Comparison of ENCODE assay signal across 8 mouse cellular contexts in genomic region chr5:140505208-140505780, GRCm38 (mm10). TPM values are rescaled to one million over a fixed set of nuclear protein-coding genes. Genes with fewer than 3 reads are reported as not detected.
DNase-seq lines count a peak whose midpoint lies in the region; ATAC-seq lines count a peak whose summit lies in the region.

TSS of gene Chst12 (plus strand) at chr5:140505550.

- 1% methylated on average over 37 of the region's 38 CpGs for WGBS in hindbrain, embryonic 12.5 days

- DNase-seq in NIH3T3 (ENCODE audit: low read depth): peak; percentile 100
- peak; percentile 99 to 100 for DNase-seq in cerebellum, postnatal 10 days
- DNase-seq in frontal cortex, postnatal 10 days (ENCODE audit: low spot score in 2 of 2): peak; percentile 98 to 99
- peak; percentile 99 for DNase-seq in layer of hippocampus, postnatal 14 days (ENCODE audit: low spot score in 2 of 2)
- peak; percentile 99 for DNase-seq in lung, postnatal 14 days
- DNase-seq in retina, adult 2 months (ENCODE audit: low read depth, low spot score): peak; percentile 100
- DNase-seq in thymus, postnatal 36 days: peak; percentile 99 to 100

- peak within 1 kb of the TSS; percentile 77 for H3K4me2 ChIP-seq in hindbrain, embryonic 12.5 days (replicated peaks)

- ATAC-seq in hindbrain, embryonic 12.5 days (ENCODE audit: low FRiP score): peak; percentile 93

- H3K27me3 ChIP-seq in hindbrain, embryonic 12.5 days: peaks cover 5% of the 10 kb centered on the region; the same call in 1 of the 2 replicates

- peaks cover 58% of the 10 kb centered on the region for H3K4me1 ChIP-seq in hindbrain, embryonic 12.5 days

- H3K9ac ChIP-seq in hindbrain, embryonic 12.5 days: peak within 1 kb of the TSS; percentile 70

- H3K27ac ChIP-seq in hindbrain, embryonic 12.5 days: peak within 1 kb of the TSS; percentile 44

- no peaks in the 10 kb centered on the region for H3K36me3 ChIP-seq in hindbrain, embryonic 12.5 days

- no peaks in the 10 kb centered on the region for H3K9me3 ChIP-seq in hindbrain, embryonic 12.5 days (replicated peaks)

- H3K4me3 ChIP-seq in hindbrain, embryonic 12.5 days: peak within 1 kb of the TSS; percentile 57

RNA-seq across cellular contexts. Expression of gene Chst12, which starts in this region (rescaled TPM):
- 16.1 and 19.6 TPM in 2 replicates for polyA plus RNA-seq in hindbrain, embryonic 12.5 days (2016; fragmentation: Nextera tagmentation; extraction: Ambion mirVana)
- 10 to 100 TPM; 17.9 to 18.2 TPM for total RNA-seq in layer of hippocampus, postnatal 14 days (2021)

Comparison
In these comparisons a context has a peak if more than half of its experiments do, and no peak if none do; other contexts are left out.
1. Peak in every context shown above with its lines: DNase-seq, ATAC-seq, H3K4me3 ChIP-seq and H3K27ac ChIP-seq.